Mouse (Mus musculus) liver, embryonic 14.5 days (tissue): ENCODE measurements around the gene Gm21981.

ENCODE experiments used
- CTCF ChIP-seq: IDR thresholded peaks from 2 replicates; pipeline ENCODE4 v1.5.1; 2016; ENCODE audit warnings: antibody characterized with exemption, low read depth, control low read depth
- EP300 ChIP-seq: IDR thresholded peaks from 2 replicates; pipeline ENCODE4 v1.6.1; 2016; ENCODE audit warnings: antibody characterized with exemption, low read depth

- TF ChIP-seq CTCF, result peak; percentile 46
- TF ChIP-seq EP300, result no peak
Observed at GRCm38 (mm10) chr17:47704692-47705091, 10.4 kb upstream of the Gm21981 start.
